Mouse (Mus musculus) adrenal gland, postnatal 4 days (tissue): ENCODE measurements at regions not wholly inside any gene's neighbourhood (a gene's known extent, or its start where the extent isn't known, plus 50 kb on each side); places are given as distances from the start of the nearest gene placed in this dataset.

Source experiments
- microRNA-seq: library from miRNA; unstranded; fragments of <30 nt; microRNA quantifications from one replicate; pipeline ENCODE4 v1.2.0, GENCODE M21; 2021

Small RNA genes in the stretch of these regions (microRNA-seq; reads per million reads assigned to microRNA genes)
- gene Mir138-1 = 141 reads per million, percentile 51 among the genes with 10 or more reads in this experiment
